Mouse (Mus musculus): ENCODE data around the gene Sdr42e1. TPM values are rescaled to one million over a fixed set of nuclear protein-coding genes. Genes with fewer than 3 reads are reported as not detected.

Sdr42e1 gene
- total RNA-seq (2017) = 3.2 and 7.6 TPM in 2 replicates

- ATAC-seq (replicated peaks in 1 of 2; ENCODE audit: insufficient read depth in 1 of 2, low FRiP score in 2 of 2, low TSS enrichment in 1 of 2, low read depth in 1 of 2, poor library complexity in 2 of 2, severe bottlenecking in 2 of 2) = peak; percentile 86 to 93
Measured at GRCm38 (mm10) chr8:117673430-117673830, at the start of gene Sdr42e1. Sdr42e1 (minus strand) TSS chr8:117673689.

DNA sequence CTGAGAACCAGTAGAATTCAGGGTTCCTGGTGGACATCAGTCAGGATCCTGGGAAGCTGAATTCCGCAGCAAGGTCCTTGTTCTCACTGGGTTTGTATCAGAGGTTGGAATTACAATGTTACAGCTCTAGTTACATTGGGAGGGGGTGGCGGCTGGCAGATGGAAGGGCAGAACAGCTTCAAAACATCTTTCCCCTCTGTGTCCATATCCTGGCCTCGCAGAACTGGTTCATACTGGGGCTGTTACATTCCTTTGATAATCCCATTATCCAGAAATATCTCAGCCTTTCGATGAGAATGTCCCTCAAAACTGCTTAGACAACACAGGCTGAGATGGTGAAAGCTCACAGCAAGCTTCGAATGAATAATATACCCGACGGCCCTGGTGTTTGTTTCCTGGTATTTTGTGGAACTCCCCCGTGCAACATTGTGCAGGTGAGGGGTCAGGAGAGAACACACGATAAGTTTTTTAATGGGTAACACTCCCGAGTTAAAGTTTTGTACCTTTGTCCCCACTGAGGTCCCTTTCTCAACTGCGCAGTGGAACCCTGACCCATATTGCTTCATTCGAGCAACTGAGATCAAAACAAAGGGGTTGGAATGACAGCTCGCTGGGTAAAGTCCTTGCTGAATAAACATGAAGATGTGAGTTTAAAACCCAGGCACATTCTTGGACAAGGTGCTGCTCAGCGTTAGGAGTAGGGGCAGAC lies 44.8 kb upstream of the Sdr42e1 start:
- ATAC-seq (replicated peaks in 1 of 2; ENCODE audit: insufficient read depth in 1 of 2, low FRiP score in 2 of 2, low TSS enrichment in 1 of 2, low read depth in 1 of 2, poor library complexity in 2 of 2, severe bottlenecking in 2 of 2) = no peak

- no peak for ATAC-seq (replicated peaks in 1 of 2; ENCODE audit: insufficient read depth in 1 of 2, low FRiP score in 2 of 2, low TSS enrichment in 1 of 2, low read depth in 1 of 2, poor library complexity in 2 of 2, severe bottlenecking in 2 of 2)
Measured at GRCm38 (mm10) chr8:117715896-117716295, 42.4 kb upstream of the Sdr42e1 start.

DNA sequence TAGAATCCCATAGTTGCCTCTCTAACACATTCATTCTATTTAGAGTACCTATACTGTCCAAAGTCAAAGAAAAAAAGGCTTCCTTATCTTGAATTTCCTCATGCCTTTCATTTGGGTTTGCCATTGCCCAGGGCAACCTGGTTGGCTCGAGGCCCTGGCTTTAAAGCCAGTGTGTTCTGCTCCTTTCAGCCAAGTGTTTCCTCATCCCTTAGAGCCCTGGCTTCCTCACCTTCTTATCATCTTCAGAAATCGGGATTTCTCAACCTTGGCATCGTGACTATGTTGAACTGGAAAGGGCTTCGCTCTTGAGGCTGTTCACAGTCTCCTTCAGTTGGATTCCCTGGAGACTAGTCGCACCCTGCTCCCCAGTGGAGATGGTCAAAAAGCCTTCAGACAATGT lies 41.1 kb upstream of the Sdr42e1 start:
- no peak for ATAC-seq (replicated peaks in 1 of 2; ENCODE audit: insufficient read depth in 1 of 2, low FRiP score in 2 of 2, low TSS enrichment in 1 of 2, low read depth in 1 of 2, poor library complexity in 2 of 2, severe bottlenecking in 2 of 2)

DNA sequence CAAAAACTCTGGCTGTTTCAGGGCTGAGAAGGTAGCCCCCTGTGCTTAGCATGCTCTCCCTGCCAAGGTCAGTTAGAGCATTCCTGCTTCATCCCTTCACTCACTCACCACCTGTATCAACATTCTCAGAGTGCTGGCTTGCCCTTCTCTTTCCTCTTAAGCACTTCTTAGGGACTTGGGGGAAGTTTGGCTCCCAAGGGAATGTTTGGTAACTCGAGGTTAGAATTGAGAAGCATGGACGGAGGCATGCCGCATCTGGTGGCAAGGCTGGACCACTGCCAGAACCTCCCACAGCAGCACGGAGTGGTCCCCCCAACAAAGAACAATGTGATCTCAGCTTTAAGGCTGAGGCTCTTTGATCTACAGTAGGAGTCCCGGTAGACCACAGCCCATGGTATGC lies 38.7 kb upstream of the Sdr42e1 start:
- ATAC-seq (replicated peaks in 1 of 2; ENCODE audit: insufficient read depth in 1 of 2, low FRiP score in 2 of 2, low TSS enrichment in 1 of 2, low read depth in 1 of 2, poor library complexity in 2 of 2, severe bottlenecking in 2 of 2) = no peak

DNA sequence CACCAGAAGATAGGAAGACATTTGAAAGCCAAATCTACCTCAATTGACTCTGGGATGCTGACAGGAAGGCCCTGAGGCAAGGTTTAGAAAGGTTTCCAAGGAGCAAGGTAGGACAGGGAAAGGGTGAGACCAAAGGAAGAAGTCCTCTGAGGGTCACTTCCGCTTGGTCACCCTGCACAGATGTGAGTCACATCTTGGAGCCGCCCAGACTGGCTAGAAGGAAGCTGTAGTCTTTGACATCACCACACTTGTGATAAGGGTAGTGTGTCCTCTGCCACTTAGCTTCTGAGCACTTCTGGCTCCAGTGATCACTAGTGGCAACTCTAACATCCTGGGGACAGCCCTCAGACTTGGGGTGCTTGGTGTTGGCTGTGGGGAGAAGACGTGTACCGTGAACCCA lies 32.7 kb upstream of the Sdr42e1 start:
- ATAC-seq (replicated peaks in 1 of 2; ENCODE audit: insufficient read depth in 1 of 2, low FRiP score in 2 of 2, low TSS enrichment in 1 of 2, low read depth in 1 of 2, poor library complexity in 2 of 2, severe bottlenecking in 2 of 2) = no peak

DNA sequence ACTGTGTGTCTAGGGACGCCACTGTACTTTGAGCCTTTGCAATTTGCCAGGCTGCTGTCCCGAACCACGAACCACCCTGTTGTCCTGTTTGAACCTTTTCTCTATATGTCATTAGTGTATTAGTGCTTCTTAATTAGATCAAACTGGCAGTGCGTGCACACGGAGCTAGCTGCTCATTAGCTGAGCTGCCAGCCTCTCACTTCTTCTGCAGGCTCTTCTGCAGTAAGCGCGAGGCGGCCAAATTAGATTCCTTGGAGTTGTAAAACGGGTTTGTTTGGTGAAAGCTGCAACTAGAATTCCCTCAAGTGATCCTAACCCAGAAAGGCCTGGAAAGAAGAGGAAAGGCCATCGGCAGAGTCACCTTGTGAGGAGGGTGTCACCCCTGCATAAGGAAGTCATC lies 29.2 kb upstream of the Sdr42e1 start:
- no peak for ATAC-seq (replicated peaks in 1 of 2; ENCODE audit: insufficient read depth in 1 of 2, low FRiP score in 2 of 2, low TSS enrichment in 1 of 2, low read depth in 1 of 2, poor library complexity in 2 of 2, severe bottlenecking in 2 of 2)

DNA sequence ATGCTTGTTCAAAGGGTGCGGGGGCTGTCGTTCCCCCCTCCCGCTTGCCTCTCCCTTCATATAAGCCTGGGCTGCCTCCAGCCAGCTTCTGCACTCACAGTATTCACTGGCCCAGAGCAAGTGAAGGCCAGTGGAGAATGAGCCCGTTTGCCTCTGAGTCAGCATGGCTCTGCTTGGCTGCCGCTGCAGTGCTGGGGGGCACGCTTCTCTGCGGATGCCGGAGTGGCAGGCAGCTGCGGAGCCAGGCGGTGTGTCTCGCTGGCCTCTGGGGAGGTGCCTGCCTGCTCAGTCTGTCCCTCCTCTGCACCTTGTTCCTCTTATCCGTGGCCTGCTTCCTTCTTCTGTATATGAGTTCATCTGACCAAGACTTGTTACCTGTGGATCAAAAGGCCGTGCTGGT lies 28.4 kb upstream of the Sdr42e1 start, which contains the start of gene Hsd17b2:
Gene Hsd17b2 (plus strand): TSS at position 46 of the 400 bp plus-strand sequence.
- ATAC-seq (replicated peaks in 1 of 2; ENCODE audit: insufficient read depth in 1 of 2, low FRiP score in 2 of 2, low TSS enrichment in 1 of 2, low read depth in 1 of 2, poor library complexity in 2 of 2, severe bottlenecking in 2 of 2) = peak; percentile 40 to 72; a peak in 2 of 4 replicates

GRCm38 (mm10) chr8:117701246-117701645 lies 27.8 kb upstream of the Sdr42e1 start:
- no peak for ATAC-seq (replicated peaks in 1 of 2; ENCODE audit: insufficient read depth in 1 of 2, low FRiP score in 2 of 2, low TSS enrichment in 1 of 2, low read depth in 1 of 2, poor library complexity in 2 of 2, severe bottlenecking in 2 of 2)

GRCm38 (mm10) chr8:117700699-117701098 lies 27.2 kb upstream of the Sdr42e1 start:
- no peak; a peak in 1 of 4 replicates for ATAC-seq (replicated peaks in 1 of 2; ENCODE audit: insufficient read depth in 1 of 2, low FRiP score in 2 of 2, low TSS enrichment in 1 of 2, low read depth in 1 of 2, poor library complexity in 2 of 2, severe bottlenecking in 2 of 2)

DNA sequence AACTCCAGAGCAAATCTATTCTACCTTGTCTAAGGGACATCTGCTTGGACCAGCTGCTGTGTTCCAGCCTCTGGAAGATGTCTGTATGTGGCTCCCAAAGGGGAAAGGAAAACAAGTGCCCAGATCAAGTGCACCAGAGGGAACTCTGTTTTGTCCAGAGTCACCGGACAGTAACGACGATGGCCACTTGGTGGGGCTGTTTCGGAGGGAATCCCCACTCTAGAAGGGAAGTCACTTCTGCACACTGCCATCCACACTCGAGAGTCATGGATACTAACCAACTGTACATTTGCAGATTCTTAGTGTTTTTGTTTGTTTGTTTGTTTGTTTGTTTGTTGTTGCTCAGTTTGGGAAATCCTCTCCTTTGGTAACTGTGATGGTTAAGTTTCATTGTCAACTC lies 23.8 kb upstream of the Sdr42e1 start:
- ATAC-seq (replicated peaks in 1 of 2; ENCODE audit: insufficient read depth in 1 of 2, low FRiP score in 2 of 2, low TSS enrichment in 1 of 2, low read depth in 1 of 2, poor library complexity in 2 of 2, severe bottlenecking in 2 of 2) = peak; percentile 37 to 74; a peak in 2 of 4 replicates

DNA sequence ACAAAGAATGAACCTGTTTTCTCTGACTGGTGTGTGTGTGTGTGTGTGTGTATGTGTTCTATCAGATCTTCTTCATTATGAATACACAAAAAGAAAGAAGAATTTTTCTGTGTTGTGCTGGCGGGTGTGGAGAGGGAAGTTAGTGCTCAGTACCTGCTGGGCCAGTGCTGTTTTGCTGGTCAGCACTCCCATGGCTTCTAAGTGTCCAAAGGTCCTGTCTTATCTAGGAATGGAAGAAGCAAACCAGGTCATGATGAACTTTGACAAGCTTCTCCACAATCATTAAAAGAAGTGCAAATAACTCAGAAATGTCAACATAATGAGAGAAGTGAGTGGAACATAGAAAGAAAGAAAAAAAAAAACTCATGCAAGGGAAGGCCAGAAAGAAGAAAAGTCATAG lies 22.1 kb upstream of the Sdr42e1 start:
- no peak for ATAC-seq (replicated peaks in 1 of 2; ENCODE audit: insufficient read depth in 1 of 2, low FRiP score in 2 of 2, low TSS enrichment in 1 of 2, low read depth in 1 of 2, poor library complexity in 2 of 2, severe bottlenecking in 2 of 2)

- ATAC-seq (replicated peaks in 1 of 2; ENCODE audit: insufficient read depth in 1 of 2, low FRiP score in 2 of 2, low TSS enrichment in 1 of 2, low read depth in 1 of 2, poor library complexity in 2 of 2, severe bottlenecking in 2 of 2) = no peak
Measured at GRCm38 (mm10) chr8:117692131-117692530, 18.6 kb upstream of the Sdr42e1 start.

- ATAC-seq (replicated peaks in 1 of 2; ENCODE audit: insufficient read depth in 1 of 2, low FRiP score in 2 of 2, low TSS enrichment in 1 of 2, low read depth in 1 of 2, poor library complexity in 2 of 2, severe bottlenecking in 2 of 2) = no peak
Measured at GRCm38 (mm10) chr8:117687890-117688289, 14.4 kb upstream of the Sdr42e1 start.

- ATAC-seq (replicated peaks in 1 of 2; ENCODE audit: insufficient read depth in 1 of 2, low FRiP score in 2 of 2, low TSS enrichment in 1 of 2, low read depth in 1 of 2, poor library complexity in 2 of 2, severe bottlenecking in 2 of 2) = peak in 1 of 2 experiments; percentile 54; a peak in 2 of 4 replicates
Measured at GRCm38 (mm10) chr8:117684504-117684903, 11.0 kb upstream of the Sdr42e1 start.

DNA sequence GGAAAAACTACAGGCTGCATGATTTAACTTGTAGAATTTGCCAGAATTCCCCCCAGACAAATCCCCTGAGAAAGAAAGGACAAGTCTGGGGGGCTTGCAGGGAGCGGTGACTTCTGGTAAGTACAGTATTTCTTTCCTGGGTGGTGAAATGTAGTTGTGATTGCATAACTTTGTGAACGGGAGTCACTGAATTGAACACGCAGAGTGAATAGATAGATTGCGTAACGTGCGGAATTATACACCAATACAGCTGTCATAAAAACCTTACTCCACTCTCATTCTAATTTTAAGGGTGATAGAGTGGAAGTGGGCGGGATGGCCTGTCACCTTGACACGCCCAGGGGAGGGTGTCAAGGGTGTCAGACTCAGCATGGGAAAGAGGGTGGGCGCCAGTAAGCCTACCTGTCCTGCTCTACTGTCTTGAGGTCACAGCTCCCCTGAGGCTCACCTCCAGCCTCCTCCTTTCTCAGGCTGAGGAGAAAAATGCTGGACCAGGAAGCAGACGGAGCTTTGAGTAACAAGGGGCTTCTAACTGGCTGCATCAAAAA lies 10.5 kb upstream of the Sdr42e1 start:
- ATAC-seq (replicated peaks in 1 of 2; ENCODE audit: insufficient read depth in 1 of 2, low FRiP score in 2 of 2, low TSS enrichment in 1 of 2, low read depth in 1 of 2, poor library complexity in 2 of 2, severe bottlenecking in 2 of 2) = peak in 1 of 2 experiments; percentile 31; a peak in 1 of 4 replicates

- ATAC-seq (replicated peaks in 1 of 2; ENCODE audit: insufficient read depth in 1 of 2, low FRiP score in 2 of 2, low TSS enrichment in 1 of 2, low read depth in 1 of 2, poor library complexity in 2 of 2, severe bottlenecking in 2 of 2) = no peak
Measured at GRCm38 (mm10) chr8:117678650-117679049, 5.2 kb upstream of the Sdr42e1 start.

DNA sequence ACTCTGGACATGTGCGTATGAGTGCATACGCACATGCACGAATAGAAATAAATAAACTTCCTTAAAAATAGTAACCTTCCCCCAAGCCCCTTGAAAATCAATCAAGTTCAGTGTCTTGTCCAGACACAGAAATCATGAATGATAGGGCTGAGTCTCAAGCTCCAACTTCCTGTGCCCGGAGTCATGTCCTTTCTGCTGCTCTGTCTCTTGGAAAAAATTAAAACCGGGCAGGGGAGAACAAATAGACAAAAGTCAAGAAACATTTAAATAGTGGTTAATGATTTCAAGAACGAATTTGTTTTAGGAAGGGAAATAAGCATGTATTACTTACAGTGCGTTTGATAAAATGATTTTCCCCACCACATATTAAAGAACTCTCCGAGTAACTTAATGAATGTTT lies 3.5 kb upstream of the Sdr42e1 start:
- ATAC-seq (replicated peaks in 1 of 2; ENCODE audit: insufficient read depth in 1 of 2, low FRiP score in 2 of 2, low TSS enrichment in 1 of 2, low read depth in 1 of 2, poor library complexity in 2 of 2, severe bottlenecking in 2 of 2) = no peak

GRCm38 (mm10) chr8:117676460-117676859 lies 3.0 kb upstream of the Sdr42e1 start:
- ATAC-seq (replicated peaks in 1 of 2; ENCODE audit: insufficient read depth in 1 of 2, low FRiP score in 2 of 2, low TSS enrichment in 1 of 2, low read depth in 1 of 2, poor library complexity in 2 of 2, severe bottlenecking in 2 of 2) = no peak
